ENCODE assay signal across 9 mouse cellular contexts in the genomic region with DNA sequence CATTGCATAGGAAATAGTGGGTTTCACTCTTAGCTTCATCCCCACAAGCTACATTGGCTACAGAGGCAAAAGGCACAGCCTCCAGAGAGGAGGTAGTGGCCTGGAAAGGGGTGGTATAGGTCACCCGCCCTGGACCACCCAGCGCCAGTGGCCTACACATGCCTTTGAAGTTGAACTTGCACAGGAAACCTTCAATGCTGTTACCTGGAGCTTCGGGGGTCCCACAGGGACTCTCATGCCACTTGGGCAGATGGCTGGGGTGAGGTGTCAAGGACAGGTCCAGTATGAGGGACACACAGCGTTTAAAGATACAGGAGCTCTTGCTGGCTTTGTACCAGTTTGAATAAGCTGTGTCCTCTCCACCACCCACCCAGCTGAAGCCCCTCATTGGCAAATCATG. TPM values are rescaled to one million over a fixed set of nuclear protein-coding genes. Genes with fewer than 3 reads are reported as not detected.
DNase-seq lines count a peak whose midpoint lies in the region; ATAC-seq and TF ChIP-seq lines count a peak whose summit lies in the region.
"Had no signal": no experiment of that assay in that cellular context is flagged by ENCODE, and none has a peak within 500 bp of the region (broad histone marks: within the 10 kb centered on the region; RNA-seq: fewer than 3 reads in every experiment).

No protein-coding gene starts in this region.

- peak overlapping the region; percentile 86 for H3K27ac ChIP-seq in lung, embryonic 14.5 days (ENCODE audit: low read depth)
- peak overlapping the region; percentile 87 for H3K27ac ChIP-seq in heart, embryonic 12.5 days (ENCODE audit: poor library complexity, severe bottlenecking)
- peak overlapping the region; percentile 38; the same call in 1 of the 2 replicates for H3K27ac ChIP-seq in intestine, embryonic 14.5 days (ENCODE audit: low read depth)
- no peak overlapping the region for H3K27ac ChIP-seq in olfactory bulb, adult 2 months (ENCODE audit: insufficient read depth, low read depth, low read length)

- TF ChIP-seq CTCF in lung, embryonic 14.5 days (IDR thresholded peaks at IDR 0.05; ENCODE audit: low read depth) = no peak
- no peak for TF ChIP-seq CTCF in olfactory bulb, adult 2 months (IDR thresholded peaks at IDR 0.05; ENCODE audit: insufficient read depth, low read depth, low read length)

- no peaks in the 10 kb centered on the region; the same call in 1 of the 2 replicates for H3K36me3 ChIP-seq in lung, embryonic 14.5 days (ENCODE audit: insufficient read depth)
- no peaks in the 10 kb centered on the region for H3K36me3 ChIP-seq in heart, embryonic 12.5 days
- no peaks in the 10 kb centered on the region for H3K36me3 ChIP-seq in intestine, embryonic 14.5 days (ENCODE audit: control insufficient read depth, insufficient read depth, low read length)

- TF ChIP-seq POLR2A in olfactory bulb, adult 2 months (IDR thresholded peaks at IDR 0.05; ENCODE audit: insufficient read depth, low read depth, low read length) = no peak

- H3K9ac ChIP-seq in lung, embryonic 14.5 days = peak overlapping the region; percentile 55
- peak overlapping the region; percentile 71 for H3K9ac ChIP-seq in heart, embryonic 12.5 days
- no peak overlapping the region for H3K9ac ChIP-seq in intestine, embryonic 14.5 days (ENCODE audit: low read length)

- H3K27me3 ChIP-seq in lung, embryonic 14.5 days (ENCODE audit: insufficient read depth, low read length) = no peaks in the 10 kb centered on the region
- no peaks in the 10 kb centered on the region for H3K27me3 ChIP-seq in heart, embryonic 12.5 days (replicated peaks)
- no peaks in the 10 kb centered on the region for H3K27me3 ChIP-seq in intestine, embryonic 14.5 days (replicated peaks; ENCODE audit: control insufficient read depth, insufficient read depth, low read length)

- peak overlapping the region; percentile 42 for H3K4me2 ChIP-seq in lung, embryonic 14.5 days
- H3K4me2 ChIP-seq in heart, embryonic 12.5 days = peak overlapping the region; percentile 50
- no peak overlapping the region for H3K4me2 ChIP-seq in intestine, embryonic 14.5 days (ENCODE audit: low read length)

- peaks cover 12% of the 10 kb centered on the region for H3K4me1 ChIP-seq in lung, embryonic 14.5 days (ENCODE audit: insufficient read depth)
- peaks cover 22% of the 10 kb centered on the region for H3K4me1 ChIP-seq in heart, embryonic 12.5 days (replicated peaks)
- H3K4me1 ChIP-seq in intestine, embryonic 14.5 days (replicated peaks; ENCODE audit: control insufficient read depth, insufficient read depth, low read length) = no peaks in the 10 kb centered on the region
- no peaks in the 10 kb centered on the region; the same call in 1 of the 2 replicates for H3K4me1 ChIP-seq in olfactory bulb, adult 2 months (ENCODE audit: control insufficient read depth, insufficient read depth, low read length)

- H3K9me3 ChIP-seq in lung, embryonic 14.5 days (ENCODE audit: low read depth, low read length) = no peaks in the 10 kb centered on the region
- no peaks in the 10 kb centered on the region for H3K9me3 ChIP-seq in heart, embryonic 12.5 days (replicated peaks)
- H3K9me3 ChIP-seq in intestine, embryonic 14.5 days (ENCODE audit: control insufficient read depth, low read length) = no peaks in the 10 kb centered on the region

- ATAC-seq in lung, embryonic 14.5 days (ENCODE audit: insufficient read depth) = no peak
- no peak for ATAC-seq in heart, embryonic 12.5 days (ENCODE audit: insufficient number of reproducible peaks, low FRiP score)
- ATAC-seq in intestine, embryonic 14.5 days (replicated peaks; ENCODE audit: low FRiP score, low TSS enrichment, low read depth) = no peak

- DNase-seq in lung, embryonic 14.5 days = no peak
- DNase-seq in lung, adult 18-20 months = no peak
- no peak for DNase-seq in intestine, embryonic 14.5 days (ENCODE audit: low spot score)
- DNase-seq in urinary bladder, postnatal 4 days (ENCODE audit: low spot score in 2 of 2) = no peak
- DNase-seq in cerebellum, postnatal 14 days = no peak
- DNase-seq: cerebellum, adult 8-10 months had no signal

- H3K4me3 ChIP-seq in lung, embryonic 14.5 days (ENCODE audit: low read depth, low read length) = peak overlapping the region; percentile 34
- H3K4me3 ChIP-seq in heart, embryonic 12.5 days = peak overlapping the region; percentile 46
- H3K4me3 ChIP-seq in intestine, embryonic 14.5 days (ENCODE audit: low read depth, low read length) = peak overlapping the region; percentile 3; the same call in 1 of the 2 replicates
- peak overlapping the region; percentile 10; the same call in 1 of the 2 replicates for H3K4me3 ChIP-seq in olfactory bulb, adult 2 months (ENCODE audit: insufficient read depth, low read depth, low read length)

- 63% methylated on average over 4 of the region's 4 CpGs for WGBS in lung, embryonic 14.5 days
- WGBS in heart, embryonic 12.5 days = 73% methylated on average over 4 of the region's 4 CpGs
- 84% methylated on average over 4 of the region's 4 CpGs for WGBS in intestine, embryonic 14.5 days
- WGBS in olfactory bulb, adult 2 months = 85% methylated on average over 4 of the region's 4 CpGs

RNA-seq across cellular contexts. Expression of gene Cd93, which starts 0.7 kb away (rescaled TPM):
- polyA plus RNA-seq in lung, embryonic 14.5 days (2014; fragmentation: Nextera tagmentation; extraction: Ambion mirVana) = 33.7 and 34.4 TPM in 2 replicates
- 27.3 and 28.6 TPM in 2 replicates for polyA plus RNA-seq in heart, embryonic 12.5 days (2016; fragmentation: Nextera tagmentation; extraction: Ambion mirVana)
- 10.4 and 10.6 TPM in 2 replicates for polyA plus RNA-seq in intestine, embryonic 14.5 days (2014; fragmentation: Nextera tagmentation; extraction: Ambion mirVana)
- not detected in 2 replicates for polyA plus RNA-seq in olfactory bulb, adult 2 months (2012; ENCODE audit: insufficient read depth, insufficient read length, low replicate concordance, missing spikeins)

RNA-seq across cellular contexts. Expression of gene Thbd, which starts 34.7 kb away (rescaled TPM):
- 115 and 116 TPM in 2 replicates for polyA plus RNA-seq in lung, embryonic 14.5 days (2014; fragmentation: Nextera tagmentation; extraction: Ambion mirVana)
- 13.0 and 14.1 TPM in 2 replicates for polyA plus RNA-seq in heart, embryonic 12.5 days (2016; fragmentation: Nextera tagmentation; extraction: Ambion mirVana)
- polyA plus RNA-seq in intestine, embryonic 14.5 days (2014; fragmentation: Nextera tagmentation; extraction: Ambion mirVana) = 53.0 and 54.1 TPM in 2 replicates
- not detected in 2 replicates for polyA plus RNA-seq in olfactory bulb, adult 2 months (2012; ENCODE audit: insufficient read depth, insufficient read length, low replicate concordance, missing spikeins)

RNA-seq across cellular contexts. Expression of gene Sstr4, which starts 47.6 kb away (rescaled TPM):
- polyA plus RNA-seq in lung, embryonic 14.5 days (2014; fragmentation: Nextera tagmentation; extraction: Ambion mirVana) = 4.8 and 5.9 TPM in 2 replicates
- 0.93 and 0.95 TPM in 2 replicates for polyA plus RNA-seq in heart, embryonic 12.5 days (2016; fragmentation: Nextera tagmentation; extraction: Ambion mirVana)
- polyA plus RNA-seq in intestine, embryonic 14.5 days (2014; fragmentation: Nextera tagmentation; extraction: Ambion mirVana) = 3.2 and 3.5 TPM in 2 replicates
- polyA plus RNA-seq in olfactory bulb, adult 2 months (2012; ENCODE audit: insufficient read depth, insufficient read length, low replicate concordance, missing spikeins) = not detected in 2 replicates
- polyA plus RNA-seq: testis, adult 2 months had no signal

Comparison
In these comparisons a context has a peak if more than half of its experiments do, and no peak if none do; other contexts are left out.
1. RNA of gene Cd93, which starts 0.7 kb away (polyA plus RNA-seq): 33.7 to 34.4 TPM in lung, embryonic 14.5 days, 27.3 to 28.6 TPM in heart, embryonic 12.5 days and 10.4 to 10.6 TPM in intestine, embryonic 14.5 days; not detected in olfactory bulb, adult 2 months; every median in the first group is over 10 times any median in the second.
2. RNA of gene Thbd, which starts 34.7 kb away (polyA plus RNA-seq): 115 to 116 TPM in lung, embryonic 14.5 days, 53.0 to 54.1 TPM in intestine, embryonic 14.5 days and 13.0 to 14.1 TPM in heart, embryonic 12.5 days; not detected in olfactory bulb, adult 2 months; every median in the first group is over 10 times any median in the second.
3. Peak in every context shown above with its lines, with median percentiles within 50 percentile points of each other: H3K4me3 ChIP-seq.